Mouse (Mus musculus) cerebellum, adult 2 months (tissue): ENCODE results near the gene Chka. TPM values are rescaled to one million over a fixed set of nuclear protein-coding genes. Genes with fewer than 3 reads are reported as not detected.

Source experiments
- DNase-seq, 2 experiments: peaks; one replicate each; pipeline ENCODE4 v3.0.0; 2021
- H3K27ac ChIP-seq: fragments of 200-500 bp; 2 replicates; pipeline ENCODE4 v1.5.1; 2012; ENCODE audit warnings: low read length, control low read depth, inconsistent platforms; ENCODE audit not compliant: insufficient read depth
- H3K27me3 ChIP-seq: fragments of 200-500 bp; 2 replicates; pipeline ENCODE4 v1.6.1; 2012; ENCODE audit warnings: inconsistent platforms, mild to moderate bottlenecking, low read length, moderate library complexity; ENCODE audit not compliant: control insufficient read depth, insufficient read depth
- H3K4me1 ChIP-seq: fragments of 200-500 bp; 2 replicates; pipeline ENCODE4 v1.6.1; 2011; ENCODE audit warnings: low read length; ENCODE audit not compliant: control insufficient read depth, insufficient read depth
- H3K4me3 ChIP-seq: fragments of 200-500 bp; replicated peaks from 2 replicates; pipeline ENCODE3; 2011; ENCODE audit warnings: mild to moderate bottlenecking, low read depth, low read length, control low read depth; ENCODE audit not compliant: insufficient read depth
- CTCF ChIP-seq: fragments of 200-500 bp; IDR thresholded peaks from 2 replicates; pipeline ENCODE4 v1.5.1; 2011; ENCODE audit warnings: low read depth, mild to moderate bottlenecking, control low read depth, low read length, moderate library complexity, borderline replicate concordance; ENCODE audit not compliant: insufficient read depth
- POLR2A ChIP-seq: fragments of 200-500 bp; IDR thresholded peaks from 2 replicates; pipeline ENCODE4 v1.6.1; 2011; ENCODE audit warnings: low read length, control low read depth, borderline replicate concordance; ENCODE audit not compliant: insufficient read depth
- WGBS: fragments of 180-500 bp; shearing (Covaris S2); methylation state at CpG from one replicate; pipeline ENCODE4 v1.1.7; 2018; 5-methylcytosine and 5-hydroxymethylcytosine counted together
- polyA plus RNA-seq: library from polyadenylated mRNA; depleted of rRNA; stranded (reverse); fragments of >200 nt; gene quantifications from 2 replicates; pipeline ENCODE4 v1.2.3, GENCODE M21; 2012; rRNA removed

Gene Chka
- polyA plus RNA-seq: 118 and 132 TPM in 2 replicates

DNA sequence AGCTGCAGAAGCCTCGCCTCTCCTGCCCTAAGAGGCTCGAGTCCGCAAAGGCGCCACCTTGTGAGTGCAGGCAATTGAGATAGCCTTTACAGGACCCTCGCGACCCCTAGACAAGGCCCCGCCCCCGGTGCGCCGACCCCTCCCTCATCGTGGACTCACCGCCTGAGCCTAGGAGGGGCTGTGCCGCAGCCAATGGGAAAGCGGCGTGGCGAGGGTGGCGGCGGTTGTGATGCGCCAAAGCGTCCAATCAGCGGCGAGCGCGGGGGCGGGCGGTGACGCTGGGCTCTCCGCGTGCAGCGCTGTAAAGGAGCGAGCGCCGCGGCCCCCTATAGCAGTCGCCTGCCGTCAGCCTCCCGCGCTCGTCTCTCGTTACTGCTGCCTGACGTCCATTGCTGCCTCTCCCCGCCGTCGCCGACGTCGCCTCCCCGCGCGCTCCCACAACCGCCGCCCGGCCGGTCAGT is at the start of gene Chka:
TSS of gene Chka (plus strand) at position 272 of the 461 bp plus-strand sequence.
- Histone ChIP-seq H3K4me3 (peak within 1 kb of the TSS; percentile 95), H3K27ac (peak within 1 kb of the TSS; percentile 95), H3K4me1 (peaks cover 25% of the 10 kb centered on the region), H3K27me3 (no peaks in the 10 kb centered on the region)
- peak; percentile 98 to 99 for DNase-seq
- TF ChIP-seq POLR2A (peak; percentile 99), CTCF (no peak)
- under 1% methylated on average over 54 of the region's 54 CpGs for WGBS

- WGBS: 90% methylated on average over 7 of the region's 7 CpGs
- no peaks in the 10 kb centered on the region for H3K27me3 ChIP-seq
Observed at GRCm38 (mm10) chr19:3805526-3805925, 46.0 kb upstream of the Chka start.

DNA sequence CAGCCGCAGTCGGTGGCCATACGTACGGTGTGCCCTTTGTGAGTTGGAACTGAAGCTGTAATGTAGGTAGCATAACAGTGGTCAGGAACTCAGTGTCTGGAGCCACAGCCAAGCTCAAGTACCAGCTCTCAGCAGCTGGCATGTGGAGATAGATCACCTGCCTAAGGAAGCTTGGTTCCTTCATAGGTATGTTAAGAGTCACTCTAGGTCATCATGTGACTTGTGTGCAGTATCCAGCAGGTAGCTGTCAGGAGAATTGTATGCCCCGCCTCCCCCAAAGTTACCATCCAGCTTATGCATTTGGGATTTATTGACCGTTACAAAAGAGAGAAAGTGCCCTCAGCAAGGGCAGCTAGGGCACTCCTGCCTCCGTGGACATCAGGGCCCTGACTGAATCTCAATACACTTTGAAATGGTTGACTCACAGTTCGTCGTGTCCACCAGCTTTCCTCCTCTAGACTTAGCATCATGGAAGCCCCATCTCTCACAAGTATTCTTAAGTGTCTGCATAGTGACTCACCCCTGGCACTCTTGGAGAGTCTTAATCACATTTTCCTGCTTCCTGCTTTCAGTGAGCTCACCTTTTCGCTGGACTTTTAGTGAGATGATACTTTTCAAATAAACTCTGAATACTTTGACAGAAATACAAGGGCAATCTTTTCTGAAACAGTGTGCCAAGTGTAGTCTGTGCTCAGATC is 40.9 kb upstream of the Chka start:
- no peaks in the 10 kb centered on the region for H3K27me3 ChIP-seq
- WGBS: 92% methylated on average over 10 of the region's 10 CpGs
- H3K27ac ChIP-seq: no peak overlapping the region
- H3K4me3 ChIP-seq: no peak overlapping the region
- DNase-seq: no peak
- TF ChIP-seq CTCF (no peak), POLR2A (no peak)
- peaks cover 5% of the 10 kb centered on the region for H3K4me1 ChIP-seq

More at GRCm38 (mm10) chr19:3805526-3805925, 46.0 kb upstream of the Chka start:
- no peak overlapping the region for H3K4me3 ChIP-seq
- H3K4me1 ChIP-seq: no peaks in the 10 kb centered on the region
- H3K27ac ChIP-seq: no peak overlapping the region
- no peak for TF ChIP-seq CTCF
- TF ChIP-seq POLR2A: no peak
- no peak for DNase-seq

GRCm38 (mm10) chr19:3814461-3814860 is 37.1 kb upstream of the Chka start:
- Histone ChIP-seq H3K27ac (no peak overlapping the region), H3K4me1 (peaks cover 5% of the 10 kb centered on the region), H3K27me3 (no peaks in the 10 kb centered on the region), H3K4me3 (no peak overlapping the region)
- 47% methylated on average over 10 of the region's 10 CpGs for WGBS
- DNase-seq: peak; percentile 60 to 63
- no peak for TF ChIP-seq CTCF
- no peak for TF ChIP-seq POLR2A

DNA sequence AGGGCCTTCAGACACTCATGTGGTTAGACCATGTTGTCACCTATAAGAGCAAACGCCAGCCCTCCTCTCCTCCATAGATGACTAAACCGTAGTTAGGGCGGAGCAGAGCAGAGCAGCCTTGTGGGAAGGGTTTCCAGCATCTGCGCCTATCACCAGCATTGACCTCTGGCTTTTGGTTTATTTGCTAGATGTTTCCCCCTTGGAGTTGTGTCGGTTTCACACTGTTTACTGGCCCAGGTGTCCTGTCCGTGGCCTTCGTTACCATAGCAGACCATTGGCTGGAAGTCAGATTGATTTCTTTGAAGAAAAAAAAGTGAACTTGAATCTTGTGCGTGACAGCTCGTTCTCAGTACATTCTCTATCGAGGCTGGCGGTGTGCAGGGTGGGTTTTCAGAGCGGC is 35.7 kb upstream of the Chka start:
- H3K27ac ChIP-seq: no peak overlapping the region
- no peaks in the 10 kb centered on the region for H3K27me3 ChIP-seq
- no peak overlapping the region for H3K4me3 ChIP-seq
- peaks cover 5% of the 10 kb centered on the region for H3K4me1 ChIP-seq
- no peak for DNase-seq
- no peak for TF ChIP-seq CTCF
- no peak for TF ChIP-seq POLR2A
- WGBS: 71% methylated on average over 12 of the region's 12 CpGs

DNA sequence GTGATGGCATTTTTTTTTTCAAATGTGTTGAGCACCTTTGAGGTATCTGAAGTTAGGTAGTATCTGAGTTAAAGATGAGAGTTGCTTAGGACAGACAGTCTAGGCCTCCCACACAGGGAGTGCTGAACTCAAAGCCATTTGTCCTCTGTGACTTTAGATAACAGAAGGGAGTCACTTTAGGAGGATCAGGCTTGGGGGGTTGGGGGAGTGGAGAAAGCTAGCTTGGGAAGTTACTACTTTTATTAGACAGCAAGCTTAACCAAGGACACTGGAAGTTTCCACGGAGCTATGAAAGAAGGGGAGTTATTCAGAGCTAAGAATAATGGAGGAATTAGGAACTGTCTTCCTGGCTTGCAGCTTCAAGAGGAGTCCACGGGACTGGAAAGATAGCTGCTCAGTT is 32.5 kb upstream of the Chka start:
- Histone ChIP-seq H3K4me3 (no peak overlapping the region), H3K27me3 (no peaks in the 10 kb centered on the region), H3K4me1 (peaks cover 4% of the 10 kb centered on the region), H3K27ac (no peak overlapping the region)
- DNase-seq: no peak
- TF ChIP-seq CTCF (no peak), POLR2A (no peak)
- WGBS: 65% methylated on average over 2 of the region's 2 CpGs

- 83% methylated on average over 2 of the region's 2 CpGs for WGBS
- H3K4me3 ChIP-seq: no peak overlapping the region
- H3K27me3 ChIP-seq: no peaks in the 10 kb centered on the region
- H3K4me1 ChIP-seq: no peaks in the 10 kb centered on the region; the same call in 1 of the 2 replicates
- no peak for DNase-seq
- TF ChIP-seq CTCF (no peak), POLR2A (no peak)
- H3K27ac ChIP-seq: no peak overlapping the region
Observed at GRCm38 (mm10) chr19:3819899-3820444, 31.6 kb upstream of the Chka start.

DNA sequence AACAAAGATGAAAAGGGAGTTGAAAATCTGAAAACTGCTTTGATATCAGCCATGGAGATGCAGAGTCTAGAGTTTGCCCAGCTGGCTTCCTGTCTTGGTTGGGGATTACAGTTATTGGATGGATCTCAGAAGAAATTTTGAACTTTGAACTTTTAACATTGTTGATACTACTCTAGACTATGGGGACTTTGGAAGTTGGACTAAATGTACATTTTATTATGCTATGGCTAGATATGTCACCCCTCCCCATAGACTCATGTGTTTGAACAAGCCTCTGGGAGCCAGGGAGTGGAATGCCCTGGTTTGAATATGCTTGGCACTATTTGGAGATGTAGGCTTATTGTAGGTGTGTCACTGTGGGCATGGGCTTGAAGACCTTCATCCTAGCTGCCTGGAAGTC is 26.5 kb upstream of the Chka start:
- Histone ChIP-seq H3K27me3 (no peaks in the 10 kb centered on the region), H3K27ac (no peak overlapping the region), H3K4me1 (no peaks in the 10 kb centered on the region), H3K4me3 (no peak overlapping the region)
- no peak for TF ChIP-seq CTCF
- TF ChIP-seq POLR2A: no peak
- no peak for DNase-seq
